Mouse (Mus musculus) cerebellum, adult 8-10 months (tissue): ENCODE measurements around the gene 1700014D04Rik.
"Not testable (repeated sequence)": the region's sequence is repeated elsewhere in the genome, so short reads cannot be mapped to it uniquely, and the experiment has no call there.

ENCODE experiments used
- DNase-seq: peaks from one replicate; pipeline ENCODE4 v3.0.0; 2022

Gene 1700014D04Rik

DNA sequence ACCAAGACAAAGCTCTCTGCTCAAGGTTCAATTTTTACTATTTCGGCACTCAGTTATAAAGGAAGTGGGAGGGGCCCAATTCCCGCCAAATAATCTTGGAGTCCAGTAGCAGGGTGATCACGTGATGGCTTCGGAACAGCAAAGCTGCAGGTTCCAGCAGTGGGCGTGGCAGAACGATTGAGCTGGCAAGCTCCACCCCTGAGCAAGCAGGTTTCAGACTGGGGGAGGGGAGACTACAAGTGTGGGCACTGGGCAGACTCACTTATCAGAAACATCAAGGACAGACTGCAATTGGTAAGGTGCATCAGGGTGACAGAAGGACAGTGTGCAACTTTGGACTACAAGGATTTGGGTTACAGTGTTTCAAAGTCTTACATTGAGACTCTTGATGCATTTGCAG, 12.2 kb downstream of the 1700014D04Rik start:
- not testable (repeated sequence) for DNase-seq

DNA sequence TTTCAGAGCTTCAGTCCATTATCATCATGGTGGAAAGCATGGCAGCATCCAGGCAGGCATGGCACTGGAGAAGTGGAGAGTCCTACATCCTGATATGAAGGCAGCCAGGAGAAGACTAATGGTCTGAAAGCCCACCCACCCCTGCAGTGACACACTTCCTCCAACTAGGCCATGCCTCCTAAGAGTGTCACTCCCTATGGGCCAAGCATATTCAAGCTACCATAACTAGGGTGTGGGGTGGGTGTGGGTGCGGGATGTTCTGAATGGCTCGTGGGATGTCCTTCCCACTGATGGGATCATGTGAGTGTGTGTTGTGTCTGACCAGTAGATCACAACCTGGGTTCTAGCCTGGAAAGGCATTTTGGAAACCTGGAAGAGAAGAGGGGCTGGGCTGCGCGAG, 12.6 kb downstream of the 1700014D04Rik start:
- DNase-seq = no peak

- DNase-seq = no peak
Measured at GRCm38 (mm10) chr13:59731652-59732051, 14.9 kb downstream of the 1700014D04Rik start, which contains the start of gene Spata31d1d. Spata31d1d (minus strand) TSS chr13:59731752.

DNA sequence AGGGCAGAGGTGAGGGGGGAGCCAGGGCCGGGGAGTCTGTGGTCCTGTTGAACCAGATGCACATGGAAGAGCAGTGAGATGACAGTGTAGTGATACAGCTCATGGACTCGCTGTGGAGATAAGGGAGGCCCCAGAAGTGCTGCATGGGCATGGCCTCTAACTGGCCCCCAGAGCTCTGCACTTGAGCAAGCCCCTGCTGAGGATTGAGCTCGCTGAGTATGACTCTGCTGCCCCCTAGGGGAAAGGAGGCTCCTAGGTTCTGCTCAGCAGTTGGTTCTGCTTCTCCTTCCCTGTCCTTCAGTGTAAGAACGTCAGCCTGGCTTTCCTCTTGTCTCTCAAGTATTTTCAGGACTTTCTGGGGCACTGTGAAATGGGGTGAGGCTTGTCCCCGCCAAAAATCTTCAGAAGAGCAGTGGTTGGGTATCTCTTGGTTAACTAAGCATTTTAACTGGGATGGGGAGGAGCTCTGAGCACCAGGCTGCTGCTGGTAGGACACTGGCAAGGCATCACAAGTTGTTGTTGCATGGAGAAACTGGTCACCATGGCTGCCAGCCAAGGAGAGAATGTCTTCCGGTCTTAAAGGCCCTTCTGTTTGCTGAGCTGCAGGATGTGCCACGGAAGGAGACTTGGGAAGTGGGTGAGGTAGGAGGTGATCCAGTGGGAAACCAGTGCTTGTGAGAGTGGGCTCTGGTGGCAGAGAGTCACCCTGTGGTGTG, 18.0 kb downstream of the 1700014D04Rik start:
- peak; percentile 84 for DNase-seq

- no peak for DNase-seq
Measured at GRCm38 (mm10) chr13:59726139-59726867, 20.2 kb downstream of the 1700014D04Rik start.

DNA sequence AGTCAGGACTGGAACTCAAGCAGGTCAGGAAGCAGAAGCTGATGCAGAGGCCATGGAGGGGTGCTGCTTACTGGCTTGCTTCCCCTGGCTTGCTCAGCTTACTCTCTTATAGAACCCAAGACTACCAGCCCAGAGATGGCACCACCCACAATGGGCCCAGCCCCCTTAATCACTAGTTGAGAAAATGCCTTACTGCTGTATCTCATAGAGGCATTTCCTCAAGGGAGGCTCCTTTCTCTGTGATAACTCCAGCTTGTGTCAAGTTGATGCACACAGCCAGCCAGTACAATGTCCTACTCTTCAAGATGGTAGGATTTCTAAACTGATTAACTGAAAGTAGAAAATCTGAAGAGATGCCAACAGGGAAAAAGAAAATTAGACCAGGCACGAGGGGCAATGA, 24.5 kb downstream of the 1700014D04Rik start:
- not testable (repeated sequence) for DNase-seq

DNA sequence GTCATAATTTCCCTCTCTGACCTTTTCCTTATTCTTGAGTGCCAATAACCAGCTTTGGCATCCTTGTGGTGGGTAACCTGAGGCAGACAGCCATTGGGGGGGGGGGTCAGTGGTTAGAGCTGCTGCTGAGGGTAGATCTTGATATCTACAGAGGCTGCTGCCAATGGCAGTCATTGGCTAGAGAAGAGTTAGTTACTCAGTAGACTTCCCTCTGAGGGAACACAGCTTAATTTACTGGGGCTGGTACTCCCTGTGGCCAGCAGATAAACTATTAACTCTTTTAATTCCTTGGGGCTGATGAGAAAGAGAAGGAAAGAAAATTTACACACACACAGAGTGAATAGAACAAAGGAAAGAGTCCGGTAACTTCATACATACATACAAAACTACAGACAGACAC, 27.1 kb downstream of the 1700014D04Rik start:
- DNase-seq = no peak

DNA sequence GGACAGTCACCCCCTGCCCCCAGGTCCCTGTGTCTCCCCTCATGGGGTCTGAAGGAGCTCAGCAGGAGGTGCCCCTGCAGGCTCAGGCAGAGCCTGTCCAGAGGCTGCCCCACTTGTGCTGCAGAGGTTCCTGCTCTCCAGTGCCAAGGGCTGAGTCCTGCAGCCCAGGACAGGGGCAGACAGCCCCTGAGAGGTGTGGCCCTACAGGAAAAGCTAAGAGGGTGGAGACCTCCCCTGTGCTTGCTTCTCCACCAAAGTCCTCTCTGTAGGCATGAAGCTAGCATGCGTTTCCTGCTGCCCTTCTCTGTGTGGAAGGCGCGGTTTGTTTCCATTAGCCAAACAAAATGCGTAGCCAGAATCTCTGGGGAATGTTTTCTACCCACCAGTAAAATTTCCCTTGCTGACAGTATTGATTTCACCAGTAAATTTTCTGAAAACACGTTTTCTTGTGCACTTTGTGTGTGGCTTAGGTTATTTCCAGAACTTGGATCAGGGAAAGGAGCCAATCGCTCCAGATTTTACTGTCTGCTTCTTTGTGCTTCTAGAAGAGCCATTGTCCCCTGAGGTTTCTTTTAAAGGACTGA, 27.6 kb downstream of the 1700014D04Rik start:
- not testable (repeated sequence) for DNase-seq

DNA sequence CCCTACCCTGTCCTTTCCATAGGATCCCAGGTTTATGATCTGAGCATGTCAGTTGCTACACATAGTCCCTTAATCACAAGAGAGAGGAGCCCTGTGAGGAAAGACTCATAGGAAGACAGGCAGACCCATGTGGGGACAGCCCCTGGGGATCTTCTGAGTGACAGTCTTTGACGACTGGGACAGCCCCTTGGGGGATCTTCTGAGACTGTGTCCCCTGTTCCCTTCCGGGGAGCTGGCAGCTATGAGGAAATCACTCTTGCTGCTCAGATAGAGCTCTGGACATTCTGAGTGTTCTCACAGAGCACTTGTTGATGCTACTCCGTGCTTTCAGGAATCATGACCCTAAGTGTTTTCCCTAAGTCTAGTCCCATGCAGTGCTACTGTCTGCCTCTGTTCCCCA, 32.8 kb downstream of the 1700014D04Rik start:
- DNase-seq = no peak

GRCm38 (mm10) chr13:59711984-59712383, 34.6 kb downstream of the 1700014D04Rik start, which contains the start of gene Spata31d1b:
Spata31d1b (plus strand) TSS chr13:59712284.
- DNase-seq = not testable (repeated sequence)

DNA sequence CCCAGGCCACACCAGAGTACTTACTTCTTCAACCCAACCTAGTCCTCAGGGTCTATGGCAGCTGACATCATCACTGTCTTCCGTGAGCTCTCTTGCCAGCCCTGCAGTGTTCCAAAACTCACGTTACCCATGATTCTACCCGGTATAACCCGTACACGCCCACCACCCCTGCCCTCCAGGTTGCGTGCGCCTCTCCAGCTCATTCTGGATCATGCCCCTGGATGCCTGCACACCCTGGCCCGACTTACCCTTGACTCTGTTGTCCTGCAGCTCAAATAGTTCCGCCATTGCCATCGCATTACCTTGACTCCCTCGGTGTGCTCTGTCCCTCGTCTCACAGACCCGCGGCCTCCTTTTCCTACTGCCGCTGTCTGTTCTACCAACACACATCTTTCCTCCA, 36.3 kb downstream of the 1700014D04Rik start, which contains the start of gene Spata31d1a:
Gene Spata31d1a (minus strand): TSS at position 101 of the 400 bp plus-strand sequence.
- DNase-seq = no peak

DNA sequence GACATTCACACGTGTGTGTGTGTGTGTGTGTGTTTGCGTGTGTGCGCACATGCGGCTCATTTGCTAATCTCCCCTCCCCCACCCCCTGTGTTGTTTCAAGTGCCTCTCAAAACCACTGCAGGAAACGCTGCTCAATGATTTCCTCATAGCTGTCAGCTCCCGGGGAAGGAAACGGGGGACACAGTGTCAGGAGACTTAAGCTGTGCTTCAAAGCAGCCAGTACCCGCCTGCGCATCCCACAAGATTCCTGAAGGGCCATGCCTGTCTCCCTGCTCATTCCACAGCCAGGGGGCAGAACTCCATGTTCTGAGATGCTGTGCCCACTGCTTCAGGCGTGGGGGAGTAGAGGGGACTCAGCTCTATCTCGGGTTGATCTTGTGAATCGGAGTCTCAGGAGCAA, 42.0 kb downstream of the 1700014D04Rik start:
- no peak for DNase-seq

DNA sequence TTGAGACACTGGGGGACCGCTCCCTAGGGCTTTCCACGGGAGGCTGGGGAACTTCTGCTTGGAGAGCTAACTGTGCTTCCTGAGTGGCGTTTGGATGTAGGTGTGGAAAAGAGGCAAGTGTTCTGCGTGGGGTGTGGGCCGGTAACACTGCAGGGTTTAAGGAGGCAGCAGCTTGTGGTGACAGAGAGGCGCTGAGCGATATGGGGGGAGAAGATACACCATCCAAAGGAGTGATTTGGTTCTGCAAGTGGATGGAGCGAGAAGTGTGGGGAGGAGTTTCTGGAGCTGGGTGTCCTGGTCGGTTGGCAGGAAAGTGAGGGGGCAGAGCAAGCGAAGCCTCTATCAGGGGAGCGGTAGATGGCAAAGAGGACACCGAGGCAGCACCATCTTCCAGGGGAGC, 43.0 kb downstream of the 1700014D04Rik start:
- no peak for DNase-seq

DNA sequence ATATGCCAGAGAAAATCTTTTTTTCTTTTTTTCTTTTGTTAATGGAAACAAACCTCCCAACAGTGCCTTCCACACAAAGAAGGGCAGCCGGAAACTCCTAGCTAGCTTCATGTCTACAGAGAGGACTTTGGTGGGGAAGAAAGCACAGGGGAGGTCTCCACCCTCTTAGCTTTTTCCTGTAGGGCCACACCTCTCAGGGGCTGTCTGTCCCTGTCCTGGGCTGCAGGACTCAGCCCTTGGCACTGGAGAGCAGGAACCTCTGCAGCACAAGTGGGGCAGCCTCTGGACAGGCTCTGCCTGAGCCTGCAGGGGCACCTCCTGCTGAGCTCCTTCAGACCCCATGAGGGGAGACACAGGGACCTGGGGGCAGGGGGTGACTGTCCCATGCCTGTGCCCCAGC, 46.4 kb downstream of the 1700014D04Rik start:
- not testable (repeated sequence) for DNase-seq

DNA sequence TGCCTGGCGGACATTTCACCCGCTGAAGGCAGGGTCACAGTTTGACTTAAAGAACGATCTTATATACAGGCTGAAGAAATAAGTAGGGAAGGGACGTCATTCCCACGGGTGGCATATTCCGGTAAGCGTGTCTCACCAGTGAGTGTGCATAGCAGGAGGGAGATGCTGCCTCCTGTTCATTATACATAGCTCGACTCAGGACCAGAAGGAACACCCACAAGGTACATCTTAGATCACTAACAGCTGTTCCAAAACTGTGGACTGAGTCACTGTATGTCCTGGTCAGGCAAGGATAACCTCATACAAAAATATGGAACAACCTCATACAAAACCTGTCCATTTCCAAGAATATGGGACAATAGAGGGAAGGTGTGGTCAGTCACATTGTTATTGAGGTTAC, 47.4 kb downstream of the 1700014D04Rik start:
- DNase-seq = no peak

GRCm38 (mm10) chr13:59695781-59696180, 50.8 kb downstream of the 1700014D04Rik start:
- no peak for DNase-seq

DNA sequence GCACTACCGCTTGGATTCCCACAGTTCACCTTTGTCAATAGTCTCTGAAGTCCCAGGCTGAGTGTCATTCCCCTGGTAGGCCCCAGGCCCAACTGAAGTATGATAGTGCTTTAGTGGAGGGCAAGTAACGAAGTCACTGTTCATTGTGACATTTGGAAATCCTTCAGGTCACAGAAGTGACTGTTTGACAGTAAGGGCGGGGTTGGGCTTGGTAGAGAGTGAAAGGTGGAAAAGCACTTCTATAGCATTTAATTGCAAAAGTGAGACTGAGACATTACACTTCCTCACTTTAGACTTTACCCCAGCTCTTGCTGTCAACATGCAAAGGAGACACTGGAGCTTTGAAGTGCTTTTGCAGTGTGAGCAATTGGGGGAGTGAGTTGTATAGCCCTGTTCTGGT, 52.5 kb downstream of the 1700014D04Rik start, which contains the start of gene 4921517D22Rik:
Gene 4921517D22Rik (minus strand): TSS at position 101 of the 400 bp plus-strand sequence.
- no peak for DNase-seq

GRCm38 (mm10) chr13:59691478-59691877, 55.1 kb downstream of the 1700014D04Rik start:
- DNase-seq = no peak
